Comparison of ENCODE assay signal across 14 mouse cellular contexts in the genomic region with DNA sequence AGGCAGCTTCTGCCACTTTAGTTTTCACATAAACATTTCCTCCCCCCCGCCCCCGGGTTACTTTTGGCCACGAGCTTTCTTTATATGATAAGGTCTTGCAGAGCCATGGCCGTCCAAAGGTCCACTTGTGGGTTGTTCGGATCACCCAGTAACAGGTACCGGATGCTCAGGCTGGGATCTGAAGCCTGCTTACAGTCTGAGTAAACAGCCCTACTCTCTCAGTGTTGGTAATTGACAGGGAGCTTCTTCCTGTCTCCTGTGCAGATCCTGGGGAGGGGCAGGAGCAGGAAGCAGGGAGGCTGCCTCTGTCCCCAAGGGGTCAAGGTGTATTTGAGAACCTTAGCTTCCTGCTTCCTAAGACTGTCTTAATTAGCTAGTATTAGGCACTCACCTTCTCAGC.
DNase-seq lines count a peak whose midpoint lies in the region; ATAC-seq and TF ChIP-seq lines count a peak whose summit lies in the region.
"Had no signal": no experiment of that assay in that cellular context is flagged by ENCODE, and none has a peak within 500 bp of the region (broad histone marks: within the 10 kb centered on the region; RNA-seq: fewer than 3 reads in every experiment).

No protein-coding gene starts in this region.

- H3K27me3 ChIP-seq in heart, embryonic 15.5 days = no peaks in the 10 kb centered on the region
- H3K27me3 ChIP-seq in lung, postnatal 0 days (replicated peaks; ENCODE audit: insufficient read depth, low read length) = no peaks in the 10 kb centered on the region
- no peaks in the 10 kb centered on the region for H3K27me3 ChIP-seq in midbrain, postnatal 0 days (ENCODE audit: insufficient read depth, low read length)

- peaks cover 11% of the 10 kb centered on the region for H3K4me1 ChIP-seq in heart, embryonic 15.5 days (replicated peaks)
- peaks cover 2% of the 10 kb centered on the region; the same call in 1 of the 2 replicates for H3K4me1 ChIP-seq in lung, postnatal 0 days (ENCODE audit: insufficient read depth, low read depth, low read length)
- peaks cover 12% of the 10 kb centered on the region; the same call in 1 of the 2 replicates for H3K4me1 ChIP-seq in midbrain, postnatal 0 days (ENCODE audit: insufficient read depth, low read length)

- H3K4me2 ChIP-seq in heart, embryonic 15.5 days = no peak overlapping the region
- no peak overlapping the region for H3K4me2 ChIP-seq in lung, postnatal 0 days (replicated peaks; ENCODE audit: low read depth, low read length)
- H3K4me2 ChIP-seq in midbrain, postnatal 0 days (ENCODE audit: low read depth, low read length, poor library complexity, severe bottlenecking) = no peak overlapping the region
- H3K4me2 ChIP-seq: hindbrain, embryonic 14.5 days had no signal

- no peak for TF ChIP-seq EP300 in lung, postnatal 0 days (IDR thresholded peaks at IDR 0.05)

- H3K9me3 ChIP-seq in heart, embryonic 15.5 days (replicated peaks) = no peaks in the 10 kb centered on the region
- H3K9me3 ChIP-seq in lung, postnatal 0 days (ENCODE audit: low read length) = no peaks in the 10 kb centered on the region
- no peaks in the 10 kb centered on the region for H3K9me3 ChIP-seq in midbrain, postnatal 0 days (ENCODE audit: low read length)

- H3K27ac ChIP-seq in heart, embryonic 15.5 days = peak overlapping the region; percentile 60; the same call in 1 of the 2 replicates
- H3K27ac ChIP-seq in lung, postnatal 0 days (ENCODE audit: low read length) = no peak overlapping the region
- H3K27ac ChIP-seq in midbrain, postnatal 0 days (ENCODE audit: low read depth, low read length) = 0 out of 2 replicates have a peak overlapping the region, but pooled peaks have one; percentile 9
- H3K27ac ChIP-seq: hindbrain, embryonic 14.5 days had no signal

- WGBS in heart, embryonic 15.5 days = 58% methylated on average over 6 of the region's 6 CpGs
- WGBS in lung, postnatal 0 days = 51% methylated on average over 6 of the region's 6 CpGs
- WGBS in midbrain, postnatal 0 days = 77% methylated on average over 6 of the region's 6 CpGs

- no peak overlapping the region for H3K9ac ChIP-seq in heart, embryonic 15.5 days
- no peak overlapping the region for H3K9ac ChIP-seq in lung, postnatal 0 days (replicated peaks; ENCODE audit: low read depth)
- no peak overlapping the region for H3K9ac ChIP-seq in midbrain, postnatal 0 days (replicated peaks; ENCODE audit: low read length, poor library complexity, severe bottlenecking)
- H3K9ac ChIP-seq: forebrain, postnatal 0 days; hindbrain, embryonic 14.5 days had no signal

- no peak overlapping the region for H3K4me3 ChIP-seq in heart, embryonic 15.5 days
- H3K4me3 ChIP-seq in lung, postnatal 0 days (ENCODE audit: low read depth, low read length) = no peak overlapping the region
- H3K4me3 ChIP-seq in midbrain, postnatal 0 days (ENCODE audit: low read depth, low read length) = no peak overlapping the region

- no peak for TF ChIP-seq CTCF in lung, postnatal 0 days (IDR thresholded peaks at IDR 0.05)
- no peak for TF ChIP-seq CTCF in midbrain, postnatal 0 days (IDR thresholded peaks at IDR 0.05)

- H3K36me3 ChIP-seq in heart, embryonic 15.5 days = no peaks in the 10 kb centered on the region
- H3K36me3 ChIP-seq in lung, postnatal 0 days (ENCODE audit: insufficient read depth, low read length) = no peaks in the 10 kb centered on the region
- H3K36me3 ChIP-seq in midbrain, postnatal 0 days (ENCODE audit: insufficient read depth, low read length) = peaks cover 22% of the 10 kb centered on the region

- peak; percentile 17 for DNase-seq in embryo, embryonic 10 days (ENCODE audit: low spot score)
- DNase-seq in embryo, embryonic 9.5 days (ENCODE audit: extremely low spot score) = no peak
- no peak for DNase-seq in heart, adult 11 months
- DNase-seq in lung, postnatal 0 days (ENCODE audit: low spot score) = no peak
- DNase-seq in lung, postnatal 36 days = no peak
- no peak for DNase-seq in midbrain, postnatal 0 days (ENCODE audit: low spot score)
- DNase-seq in thymus, adult 18-20 months = no peak
- DNase-seq: adrenal gland, postnatal 10 days; cerebellum, adult 8-10 months; forebrain, postnatal 0 days; gastrocnemius, postnatal 14 days; kidney, adult 8-10 months had no signal

- ATAC-seq in heart, embryonic 15.5 days (replicated peaks; ENCODE audit: insufficient number of reproducible peaks, insufficient read depth, low FRiP score, low read depth) = no peak
- peak; percentile 19; the same call in 1 of the 2 replicates for ATAC-seq in lung, postnatal 0 days
- ATAC-seq in midbrain, postnatal 0 days (ENCODE audit: low FRiP score) = no peak
- ATAC-seq: forebrain, postnatal 0 days had no signal
